Mouse (Mus musculus): ENCODE measurements at regions not wholly inside any gene's neighbourhood (a gene's known extent, or its start where the extent isn't known, plus 50 kb on each side); places are given as distances from the start of the nearest gene placed in this dataset.
A peak's percentile ranks its signal among the peaks of the same experiment; 100 is the strongest.

DNA sequence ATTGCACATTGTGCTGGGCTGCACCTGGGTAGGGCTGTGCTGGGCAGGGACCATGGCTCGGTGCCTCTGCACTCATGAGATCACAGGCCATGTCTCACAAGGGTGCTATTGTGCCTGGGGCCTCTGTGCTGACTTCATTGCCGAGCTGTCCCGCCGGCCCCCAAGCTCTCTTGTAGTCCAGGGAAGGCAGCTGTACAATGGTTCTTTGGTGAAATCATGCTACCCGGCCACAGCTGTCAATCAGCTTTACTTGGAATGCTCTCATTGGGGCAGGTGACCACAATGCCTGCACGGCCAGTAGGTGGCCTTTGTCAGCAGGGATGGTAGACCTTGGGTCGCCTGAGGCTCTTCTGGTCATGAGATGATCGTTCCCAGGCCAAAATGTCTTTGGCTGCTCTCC lies 184.1 kb downstream of the 1500009L16Rik start:
- Histone ChIP-seq H3K4me3 (no peak overlapping the region), H3K9ac (no peak overlapping the region), H3K27ac (no peak overlapping the region), H3K27me3 (no peaks in the 10 kb centered on the region), H3K4me1 (peaks cover 3% of the 10 kb centered on the region; the same call in 1 of the 2 replicates), H3K4me2 (replicated peaks) (no peak overlapping the region), H3K36me3 (no peaks in the 10 kb centered on the region), H3K9me3 (no peaks in the 10 kb centered on the region)
- WGBS, result 83% methylated on average over 8 of the region's 8 CpGs
- no peak for ATAC-seq (ENCODE audit: low FRiP score, low read depth)

DNA sequence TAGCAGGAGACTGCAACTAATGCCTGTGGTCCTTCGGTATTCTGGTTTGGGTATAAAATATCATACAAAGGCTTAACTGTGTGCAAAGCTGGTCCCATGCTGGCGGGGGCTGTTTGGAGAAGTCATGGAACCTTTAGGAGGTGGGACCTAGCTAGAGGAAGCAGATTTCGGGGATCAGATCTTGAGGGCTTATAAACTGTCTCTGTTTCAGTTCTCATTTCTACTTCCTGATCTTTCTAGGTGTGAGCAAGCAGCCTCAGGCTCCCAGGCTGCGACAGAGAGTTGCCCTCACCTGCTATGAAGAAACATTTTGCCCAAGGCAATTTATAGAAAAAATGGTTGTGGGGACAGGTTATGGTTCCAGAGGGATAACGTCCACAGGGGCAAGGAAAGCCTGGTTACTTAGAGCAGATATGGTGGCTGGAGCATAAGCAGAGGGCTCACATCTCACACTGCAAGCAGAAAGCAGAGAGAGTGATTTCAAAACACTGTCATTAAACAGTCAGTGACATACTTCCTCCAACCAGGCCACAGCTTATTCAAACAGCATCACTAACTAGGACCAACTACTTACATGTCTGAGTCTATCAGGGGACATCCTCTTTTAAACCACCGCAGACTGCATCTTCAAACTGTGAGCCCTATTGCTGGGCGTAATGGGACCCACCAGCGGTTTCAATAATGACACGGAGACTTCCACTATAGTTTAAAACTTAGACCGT lies 188.1 kb downstream of the 1500009L16Rik start:
- H3K27me3 ChIP-seq, result no peaks in the 10 kb centered on the region
- no peak overlapping the region for H3K4me2 ChIP-seq (replicated peaks)
- no peak for ATAC-seq (ENCODE audit: low FRiP score, low read depth)
- no peaks in the 10 kb centered on the region for H3K9me3 ChIP-seq
- no peak overlapping the region for H3K9ac ChIP-seq
- H3K4me1 ChIP-seq, result peaks cover 20% of the 10 kb centered on the region
- no peak overlapping the region for H3K27ac ChIP-seq
- no peaks in the 10 kb centered on the region for H3K36me3 ChIP-seq
- WGBS, result 87% methylated on average over 10 of the region's 10 CpGs
- H3K4me3 ChIP-seq, result no peak overlapping the region

DNA sequence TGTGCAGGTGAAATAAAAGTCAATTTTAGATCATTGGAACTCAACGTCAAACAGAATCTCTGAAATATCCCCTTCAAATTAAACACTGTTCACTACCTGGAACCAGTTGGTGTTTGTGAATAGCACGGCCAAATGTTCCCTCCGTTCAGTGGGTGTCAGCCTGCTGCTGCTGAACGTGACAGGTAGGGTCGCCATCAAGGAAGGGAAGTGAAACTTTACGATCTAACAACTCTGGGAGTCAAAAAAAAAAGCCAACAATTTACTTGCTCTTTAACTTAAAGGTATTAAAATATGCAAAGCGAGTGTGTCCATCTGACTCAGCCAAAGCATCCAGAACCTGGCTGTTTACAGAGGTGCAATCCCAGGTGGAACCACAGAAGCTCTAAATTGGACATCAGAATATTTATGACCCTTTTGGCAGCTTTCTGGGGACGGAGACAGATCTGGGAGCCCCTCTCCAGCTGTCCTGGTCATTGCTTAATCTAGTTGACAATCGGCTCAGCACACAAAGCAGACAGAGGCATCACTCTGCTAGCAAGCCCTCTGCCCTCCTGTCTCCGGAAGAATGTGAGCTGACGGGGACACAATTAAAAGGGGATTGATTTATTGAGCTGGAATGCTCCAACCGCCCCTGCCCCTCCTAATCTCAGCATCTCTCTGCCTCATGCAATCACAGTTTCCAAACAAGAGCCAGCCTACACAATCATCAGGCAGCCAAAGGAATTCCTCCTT lies 191.9 kb downstream of the 1500009L16Rik start:
- Histone ChIP-seq H3K36me3 (no peaks in the 10 kb centered on the region), H3K4me3 (no peak overlapping the region), H3K4me2 (replicated peaks) (peak overlapping the region; percentile 34; the same call in 1 of the 2 replicates), H3K4me1 (peaks cover 20% of the 10 kb centered on the region), H3K9ac (no peak overlapping the region), H3K27ac (peak overlapping the region; percentile 72), H3K9me3 (no peaks in the 10 kb centered on the region), H3K27me3 (no peaks in the 10 kb centered on the region)
- whole genome bisulfite sequencing, result 9% methylated on average over 12 of the region's 12 CpGs
- ATAC-seq (ENCODE audit: low FRiP score, low read depth), result peak; percentile 63; the same call in 1 of the 2 replicates

DNA sequence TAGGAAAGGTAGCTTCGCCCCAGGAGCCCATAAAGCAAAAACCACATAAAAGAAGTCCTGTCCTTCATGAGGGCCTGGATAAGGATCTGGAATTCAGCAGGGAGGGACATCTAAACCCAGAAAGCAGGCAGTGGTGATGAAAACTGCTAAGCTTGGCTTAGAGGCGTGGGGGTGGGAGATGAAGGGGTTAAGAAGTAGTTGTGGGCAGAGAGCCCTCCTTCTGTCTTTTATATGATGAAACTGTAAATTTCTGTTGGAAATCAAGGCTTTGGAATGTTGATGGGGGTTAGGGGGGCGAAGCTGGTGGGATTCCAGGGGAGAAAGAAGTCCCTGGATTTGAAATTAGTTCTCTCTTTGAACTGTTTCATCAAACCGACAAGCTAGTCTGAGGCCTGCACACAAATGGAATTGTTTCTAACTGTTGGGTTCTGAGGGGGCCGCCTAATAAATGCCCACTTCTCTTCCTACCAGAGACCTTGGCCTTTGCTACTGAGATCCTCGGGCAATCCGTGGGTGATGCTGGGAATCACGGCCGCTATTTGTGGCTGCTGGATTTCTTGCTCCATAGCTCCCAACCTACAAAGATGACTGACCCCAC lies 192.6 kb downstream of the 1500009L16Rik start:
- peak; percentile 70 for ATAC-seq (ENCODE audit: low FRiP score, low read depth)
- H3K9ac ChIP-seq, result peak overlapping the region; percentile 19; the same call in 1 of the 2 replicates
- H3K36me3 ChIP-seq, result no peaks in the 10 kb centered on the region
- H3K9me3 ChIP-seq, result no peaks in the 10 kb centered on the region
- 0 out of 2 replicates have a peak overlapping the region, but pooled peaks have one; percentile 34 for H3K4me2 ChIP-seq (replicated peaks)
- H3K27ac ChIP-seq, result peak overlapping the region; percentile 76
- H3K27me3 ChIP-seq, result no peaks in the 10 kb centered on the region
- peaks cover 20% of the 10 kb centered on the region for H3K4me1 ChIP-seq
- H3K4me3 ChIP-seq, result no peak overlapping the region
- WGBS, result 20% methylated on average over 9 of the region's 9 CpGs

DNA sequence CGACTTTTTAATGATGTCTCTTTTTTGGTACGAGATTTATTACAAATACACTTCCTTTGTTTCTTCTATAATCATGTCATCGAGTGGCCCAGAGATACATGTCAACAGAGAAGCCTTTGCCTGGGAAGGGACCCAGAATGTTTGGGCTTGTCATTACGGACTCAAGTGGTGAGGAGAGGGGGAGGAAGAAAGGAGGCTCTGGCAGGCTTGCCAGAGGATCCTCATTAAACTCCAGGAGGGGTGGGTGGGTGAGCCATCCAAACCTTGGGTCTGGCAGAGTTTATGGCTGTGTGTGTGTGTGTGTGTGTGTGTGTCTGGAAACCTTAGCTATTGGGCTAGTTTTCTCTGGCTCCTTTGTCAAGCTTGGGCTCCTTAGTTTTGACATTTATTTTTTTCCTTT lies 204.3 kb downstream of the 1500009L16Rik start:
- peak overlapping the region; percentile 62 for H3K27ac ChIP-seq
- peak; percentile 44; the same call in 1 of the 2 replicates for ATAC-seq (ENCODE audit: low FRiP score, low read depth)
- H3K36me3 ChIP-seq, result no peaks in the 10 kb centered on the region
- H3K9me3 ChIP-seq, result no peaks in the 10 kb centered on the region
- H3K4me1 ChIP-seq, result peaks cover 12% of the 10 kb centered on the region
- H3K9ac ChIP-seq, result no peak overlapping the region
- H3K27me3 ChIP-seq, result no peaks in the 10 kb centered on the region
- H3K4me3 ChIP-seq, result no peak overlapping the region
- WGBS, result 52% methylated on average over 4 of the region's 4 CpGs
- no peak overlapping the region for H3K4me2 ChIP-seq (replicated peaks)

DNA sequence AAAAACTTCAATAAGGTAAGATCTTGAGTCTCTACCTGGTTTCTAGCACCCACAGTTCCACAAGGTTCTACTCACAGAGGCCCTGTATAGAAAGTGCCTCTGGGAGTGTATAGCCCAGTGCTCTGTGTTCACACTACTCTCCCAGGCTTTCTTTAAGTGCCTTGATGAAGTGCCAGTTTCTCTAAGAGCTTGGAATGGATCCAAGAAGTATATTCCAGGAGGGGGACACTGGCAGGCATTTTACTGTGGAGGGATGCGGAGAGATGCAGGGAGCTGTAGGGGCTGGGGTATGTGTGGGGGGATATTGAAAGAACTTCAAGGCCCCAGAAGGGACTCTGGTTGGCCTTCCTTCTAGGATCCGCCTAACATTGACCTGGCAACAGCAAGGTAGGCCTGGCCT lies 204.9 kb downstream of the 1500009L16Rik start:
- peaks cover 12% of the 10 kb centered on the region for H3K4me1 ChIP-seq
- ATAC-seq (ENCODE audit: low FRiP score, low read depth), result peak; percentile 84
- no peaks in the 10 kb centered on the region for H3K27me3 ChIP-seq
- H3K36me3 ChIP-seq, result no peaks in the 10 kb centered on the region
- H3K4me2 ChIP-seq (replicated peaks), result no peak overlapping the region
- no peak overlapping the region for H3K9ac ChIP-seq
- H3K27ac ChIP-seq, result peak overlapping the region; percentile 62
- H3K4me3 ChIP-seq, result no peak overlapping the region
- no peaks in the 10 kb centered on the region for H3K9me3 ChIP-seq
- 38% methylated on average over 2 of the region's 2 CpGs for WGBS

DNA sequence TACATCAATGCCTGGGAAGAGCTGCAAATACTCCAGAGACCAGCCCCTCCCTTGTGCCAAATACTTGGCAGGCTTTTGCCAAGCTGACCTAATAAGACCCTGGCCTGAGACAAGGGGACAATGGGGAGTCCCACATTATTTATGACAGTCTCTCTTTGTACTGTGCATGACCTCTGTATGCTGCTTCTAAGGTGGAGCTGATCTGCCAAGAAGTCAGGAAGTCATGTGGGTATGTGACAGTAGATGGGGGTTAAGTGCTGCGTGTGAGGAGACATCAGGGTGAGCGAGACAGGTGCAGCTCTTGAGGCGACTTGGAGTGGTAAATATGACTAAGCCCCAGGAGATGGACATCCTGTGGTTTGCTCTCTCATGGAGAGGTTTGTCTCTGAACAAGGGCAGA lies 209.1 kb downstream of the 1500009L16Rik start:
- H3K4me1 ChIP-seq, result peaks cover 12% of the 10 kb centered on the region
- ATAC-seq (ENCODE audit: low FRiP score, low read depth), result no peak
- no peak overlapping the region for H3K4me3 ChIP-seq
- no peak overlapping the region for H3K9ac ChIP-seq
- H3K36me3 ChIP-seq, result no peaks in the 10 kb centered on the region
- no peak overlapping the region for H3K4me2 ChIP-seq (replicated peaks)
- 75% methylated on average over 3 of the region's 3 CpGs for WGBS
- no peak overlapping the region for H3K27ac ChIP-seq
- H3K27me3 ChIP-seq, result no peaks in the 10 kb centered on the region
- no peaks in the 10 kb centered on the region for H3K9me3 ChIP-seq

DNA sequence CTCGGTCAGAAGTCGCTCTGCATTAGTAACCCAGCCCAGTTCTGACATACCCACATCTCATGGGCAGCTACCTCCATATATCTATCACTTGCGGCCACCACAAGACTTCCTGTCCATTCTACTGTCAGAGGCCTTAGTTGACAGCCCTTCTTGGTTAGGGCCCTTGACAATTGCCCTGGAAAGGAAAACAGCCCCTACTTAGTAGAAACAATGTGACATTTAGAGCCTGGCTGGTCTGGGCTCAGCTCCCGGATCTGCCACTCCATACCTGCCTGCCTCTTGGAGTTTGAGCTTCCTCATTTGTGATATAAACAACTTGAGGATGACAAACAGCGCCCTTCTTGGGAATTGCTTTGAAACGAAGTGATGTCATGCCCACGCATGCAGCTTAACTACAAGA lies 210.5 kb downstream of the 1500009L16Rik start:
- no peaks in the 10 kb centered on the region for H3K36me3 ChIP-seq
- H3K4me3 ChIP-seq, result no peak overlapping the region
- H3K9ac ChIP-seq, result no peak overlapping the region
- no peak for ATAC-seq (ENCODE audit: low FRiP score, low read depth)
- 0 out of 2 replicates have a peak, but pooled peaks cover 2% of the 10 kb centered on the region for H3K4me1 ChIP-seq
- H3K27ac ChIP-seq, result no peak overlapping the region
- no peak overlapping the region for H3K4me2 ChIP-seq (replicated peaks)
- H3K9me3 ChIP-seq, result no peaks in the 10 kb centered on the region
- no peaks in the 10 kb centered on the region for H3K27me3 ChIP-seq
- 68% methylated on average over 7 of the region's 7 CpGs for WGBS

DNA sequence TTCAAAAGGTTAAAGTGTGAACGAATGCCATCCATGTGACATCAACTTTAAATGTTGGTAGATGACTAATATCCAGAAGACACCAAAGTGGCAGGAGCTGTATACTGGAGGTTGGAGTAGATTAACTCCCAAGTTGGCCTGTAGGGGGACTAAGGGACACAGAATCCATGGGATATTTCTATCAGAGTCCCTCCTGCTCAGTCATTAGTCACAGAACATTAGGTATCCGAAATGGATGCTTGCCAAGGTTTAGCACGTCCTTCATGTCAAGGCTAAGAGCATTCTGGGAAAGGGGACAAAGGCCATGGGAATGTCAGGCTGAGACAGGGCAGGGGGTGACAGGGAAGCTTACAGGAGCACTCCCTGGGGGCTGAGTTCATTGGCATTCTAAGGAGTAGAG lies 211.8 kb downstream of the 1500009L16Rik start:
- no peaks in the 10 kb centered on the region for H3K27me3 ChIP-seq
- no peak overlapping the region for H3K9ac ChIP-seq
- H3K4me2 ChIP-seq (replicated peaks), result no peak overlapping the region
- ATAC-seq (ENCODE audit: low FRiP score, low read depth), result no peak
- H3K4me1 ChIP-seq, result no peaks in the 10 kb centered on the region
- 73% methylated on average over 3 of the region's 3 CpGs for WGBS
- no peak overlapping the region for H3K4me3 ChIP-seq
- no peaks in the 10 kb centered on the region for H3K9me3 ChIP-seq
- H3K27ac ChIP-seq, result no peak overlapping the region
- no peaks in the 10 kb centered on the region for H3K36me3 ChIP-seq

DNA sequence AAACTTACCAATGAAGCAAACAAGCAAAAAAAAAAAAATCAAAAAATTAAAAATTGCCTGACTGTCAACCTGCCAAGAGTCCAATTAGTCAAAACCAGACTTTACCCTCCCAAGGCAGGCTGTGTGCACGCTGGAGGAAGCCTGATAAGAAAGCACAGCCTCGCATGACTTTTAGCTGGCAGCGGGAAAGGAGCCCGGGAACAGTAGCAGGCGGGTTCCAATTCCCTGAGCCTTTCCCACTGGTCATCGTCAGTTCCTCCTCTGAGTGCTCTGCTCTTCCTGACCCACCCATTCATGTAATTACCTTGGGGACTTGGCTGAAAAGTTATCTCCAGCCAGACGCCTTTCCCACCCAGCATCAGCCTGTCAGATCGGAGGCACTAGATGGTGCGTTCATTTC lies 214.5 kb downstream of the 1500009L16Rik start:
- Histone ChIP-seq H3K4me3 (no peak overlapping the region), H3K4me1 (no peaks in the 10 kb centered on the region), H3K4me2 (replicated peaks) (no peak overlapping the region), H3K9ac (no peak overlapping the region), H3K36me3 (no peaks in the 10 kb centered on the region), H3K27me3 (no peaks in the 10 kb centered on the region), H3K9me3 (no peaks in the 10 kb centered on the region), H3K27ac (no peak overlapping the region)
- no peak for ATAC-seq (ENCODE audit: low FRiP score, low read depth)
- 66% methylated on average over 9 of the region's 9 CpGs for WGBS

DNA sequence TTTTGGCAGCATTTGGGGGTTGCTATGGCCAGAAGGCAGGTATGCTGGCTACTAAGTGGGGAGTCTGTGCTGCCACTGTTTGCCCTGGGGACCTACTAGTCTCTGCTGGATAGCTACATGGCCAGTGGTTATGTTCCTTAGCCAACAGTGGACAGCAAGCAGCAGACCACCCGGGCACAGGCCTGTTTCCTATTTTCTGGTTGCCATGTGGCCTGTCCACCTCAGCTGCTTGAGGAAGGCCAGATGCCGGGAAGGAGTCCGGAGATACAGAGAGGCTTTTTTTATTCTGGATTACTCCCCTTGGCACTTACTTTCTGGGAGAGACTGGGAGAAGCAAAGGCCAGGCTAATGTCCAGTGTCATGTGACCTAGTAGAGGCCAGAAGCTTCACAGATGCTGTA lies 219.4 kb downstream of the 1500009L16Rik start:
- H3K27ac ChIP-seq, result no peak overlapping the region
- H3K36me3 ChIP-seq, result no peaks in the 10 kb centered on the region
- H3K9ac ChIP-seq, result no peak overlapping the region
- WGBS, result 21% methylated on average over 3 of the region's 3 CpGs
- no peak overlapping the region for H3K4me2 ChIP-seq (replicated peaks)
- H3K27me3 ChIP-seq, result no peaks in the 10 kb centered on the region
- ATAC-seq (ENCODE audit: low FRiP score, low read depth), result no peak
- H3K9me3 ChIP-seq, result no peaks in the 10 kb centered on the region
- H3K4me3 ChIP-seq, result no peak overlapping the region
- peaks cover 7% of the 10 kb centered on the region; the same call in 1 of the 2 replicates for H3K4me1 ChIP-seq

DNA sequence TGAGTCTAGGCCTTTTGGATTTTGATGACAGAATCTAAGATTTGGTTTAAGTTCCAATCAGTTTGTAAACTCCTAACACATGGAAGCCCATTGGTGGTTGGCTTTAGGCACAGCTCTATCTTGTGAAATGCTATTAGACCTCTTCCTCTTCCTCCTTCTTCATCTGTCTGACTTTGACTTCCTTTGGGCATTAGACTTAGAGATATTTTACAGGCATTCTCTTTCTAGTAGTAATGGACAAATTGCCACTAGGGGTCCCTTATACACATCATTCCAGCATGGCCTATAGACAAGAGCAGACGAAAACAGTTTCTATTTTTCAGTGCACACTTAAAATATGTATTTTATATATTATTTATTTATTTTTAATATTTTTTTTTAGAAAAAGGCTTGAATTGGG lies 221.5 kb downstream of the 1500009L16Rik start:
- Histone ChIP-seq H3K4me3 (no peak overlapping the region), H3K27ac (no peak overlapping the region), H3K9ac (no peak overlapping the region), H3K4me1 (peaks cover 7% of the 10 kb centered on the region; the same call in 1 of the 2 replicates), H3K9me3 (no peaks in the 10 kb centered on the region), H3K36me3 (no peaks in the 10 kb centered on the region), H3K4me2 (replicated peaks) (no peak overlapping the region), H3K27me3 (no peaks in the 10 kb centered on the region)
- ATAC-seq (ENCODE audit: low FRiP score, low read depth), result no peak
- 87% methylated on average over 1 of the region's 1 CpGs for WGBS
